Mouse (Mus musculus) hindbrain, embryonic 10.5 days (tissue): ENCODE measurements at regions not wholly inside any gene's neighbourhood (a gene's known extent, or its start where the extent isn't known, plus 50 kb on each side); places are given as distances from the start of the nearest gene placed in this dataset.

Experiments
- DNase-seq: peaks from one replicate; pipeline ENCODE4 v3.0.0-alpha.2; 2017; ENCODE audit warnings: low spot score
- H3K27ac ChIP-seq: fragments of 300-500 bp; sonication (generic); 2 replicates; pipeline ENCODE4 v1.5.1; 2016; ENCODE audit warnings: mild to moderate bottlenecking, moderate library complexity
- H3K27me3 ChIP-seq: fragments of 300-500 bp; sonication (generic); 2 replicates; pipeline ENCODE4 v1.6.1; 2016; ENCODE audit warnings: mild to moderate bottlenecking; ENCODE audit not compliant: poor library complexity, insufficient read depth, severe bottlenecking
- H3K36me3 ChIP-seq: fragments of 300-500 bp; sonication (generic); 2 replicates; pipeline ENCODE4 v1.6.1; 2016; ENCODE audit warnings: mild to moderate bottlenecking, moderate library complexity
- H3K4me1 ChIP-seq: fragments of 300-500 bp; sonication (generic); replicated peaks from 2 replicates; pipeline ENCODE4 v1.6.1; 2016; ENCODE audit warnings: mild to moderate bottlenecking
- H3K4me3 ChIP-seq: fragments of 300-500 bp; sonication (generic); 2 replicates; pipeline ENCODE4 v1.5.1; 2016; ENCODE audit warnings: mild to moderate bottlenecking, moderate library complexity
- H3K9me3 ChIP-seq: fragments of 300-500 bp; sonication (generic); 2 replicates; pipeline ENCODE4 v1.6.1; 2016; ENCODE audit warnings: mild to moderate bottlenecking, moderate library complexity
- WGBS: fragments of 180-500 bp; shearing (Covaris S2); methylation state at CpG from one replicate; pipeline ENCODE4 v1.1.7; 2016; 5-methylcytosine and 5-hydroxymethylcytosine counted together

DNA sequence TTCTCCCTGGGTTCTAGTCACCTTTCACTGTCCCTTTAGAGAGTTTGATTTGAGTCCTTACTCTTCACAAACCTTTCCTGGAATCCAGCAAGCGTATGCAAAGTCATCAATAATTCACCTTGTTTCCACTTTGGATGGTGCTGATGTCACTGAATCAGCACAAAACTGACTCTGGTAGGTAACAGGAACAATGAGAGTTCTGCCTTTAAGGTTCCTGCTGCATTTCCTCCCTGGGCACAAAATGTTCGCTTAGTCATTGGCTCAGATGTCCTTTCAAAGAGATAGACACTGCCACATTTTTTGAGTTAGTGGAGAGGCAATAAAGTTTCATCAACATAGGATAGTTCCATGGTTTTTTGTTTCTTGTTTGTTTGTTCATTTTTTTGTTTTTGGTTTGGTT is 664.4 kb upstream of the Tbl1xr1 start:
- WGBS, result 87% methylated on average over 2 of the region's 2 CpGs
- Histone ChIP-seq H3K4me1 (no peaks in the 10 kb centered on the region), H3K4me3 (no peak overlapping the region), H3K27ac (no peak overlapping the region), H3K9me3 (no peaks in the 10 kb centered on the region), H3K36me3 (no peaks in the 10 kb centered on the region), H3K27me3 (no peaks in the 10 kb centered on the region)
- no peak for DNase-seq

DNA sequence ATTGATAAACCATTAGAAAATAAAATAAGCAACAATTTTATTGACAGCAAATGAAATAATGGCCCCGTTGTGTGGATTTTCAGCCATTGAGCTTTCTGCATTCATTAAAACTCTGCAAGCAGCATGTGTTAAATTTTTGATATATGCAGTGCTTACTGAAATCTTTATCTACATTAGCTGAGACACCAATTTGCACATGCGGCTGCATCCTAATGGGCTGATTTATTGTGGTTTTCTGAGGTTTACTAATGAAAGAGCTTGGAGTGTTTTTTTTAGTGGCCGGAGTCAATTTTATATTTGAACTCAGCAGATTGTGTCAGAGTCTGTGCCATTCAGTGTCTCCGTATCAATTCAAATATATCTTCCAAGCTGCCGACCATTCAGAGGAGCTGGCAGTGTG is 653.3 kb upstream of the Tbl1xr1 start:
- Histone ChIP-seq H3K36me3 (no peaks in the 10 kb centered on the region), H3K27me3 (no peaks in the 10 kb centered on the region), H3K4me1 (no peaks in the 10 kb centered on the region), H3K9me3 (no peaks in the 10 kb centered on the region), H3K27ac (no peak overlapping the region), H3K4me3 (no peak overlapping the region)
- 87% methylated on average over 5 of the region's 5 CpGs for WGBS
- no peak for DNase-seq

DNA sequence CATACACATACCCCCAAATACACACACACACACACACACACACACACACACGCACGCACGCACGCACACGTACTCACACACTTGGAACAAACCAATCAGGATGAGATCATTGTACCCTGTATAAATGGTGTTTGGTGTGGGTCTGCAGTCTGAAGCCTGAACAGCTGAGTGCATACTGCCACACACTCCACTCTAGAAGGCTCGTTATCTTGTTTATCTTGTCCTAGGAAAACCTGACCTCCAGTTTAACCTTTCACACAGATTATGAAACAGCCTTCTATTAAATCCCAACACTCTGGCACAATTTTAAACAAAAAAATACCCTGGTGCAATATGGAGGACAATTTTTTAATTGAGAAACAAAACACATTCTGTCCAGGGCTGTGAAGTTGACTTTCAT is 649.9 kb upstream of the Tbl1xr1 start:
- 86% methylated on average over 6 of the region's 6 CpGs for WGBS

DNA sequence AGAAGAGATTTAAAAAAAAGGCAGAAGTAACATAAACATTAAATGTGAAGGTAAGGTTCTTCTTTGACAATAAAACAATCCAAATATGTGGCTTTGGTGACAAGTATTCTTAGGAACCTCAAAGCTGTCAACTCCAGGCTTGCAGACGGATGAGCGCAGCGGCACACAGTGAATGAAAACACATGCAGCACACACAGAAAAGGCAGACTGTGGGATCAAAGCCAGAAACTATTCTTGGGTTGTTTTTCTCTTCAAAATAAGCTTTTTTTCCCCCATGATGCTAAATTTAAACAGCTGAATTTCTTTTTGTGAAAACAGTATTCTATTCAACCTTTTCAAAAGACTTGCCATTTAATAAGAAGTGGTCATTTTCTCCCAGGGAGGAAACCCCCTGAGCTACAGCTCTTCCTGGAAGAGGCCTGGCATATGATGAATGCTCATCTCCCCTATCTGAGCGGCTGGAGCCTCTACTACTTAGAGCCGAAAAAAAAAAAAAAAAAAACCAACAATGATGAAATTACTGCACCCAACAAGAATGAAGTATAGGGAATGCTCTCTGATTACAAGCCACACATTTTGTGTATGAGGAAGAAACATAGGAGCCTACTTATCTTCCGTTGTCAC is 648.9 kb upstream of the Tbl1xr1 start:
- no peaks in the 10 kb centered on the region for H3K36me3 ChIP-seq
- 61% methylated on average over 6 of the region's 6 CpGs for WGBS
- H3K4me3 ChIP-seq, result no peak overlapping the region
- H3K4me1 ChIP-seq, result no peaks in the 10 kb centered on the region
- no peaks in the 10 kb centered on the region for H3K27me3 ChIP-seq
- no peaks in the 10 kb centered on the region for H3K9me3 ChIP-seq
- H3K27ac ChIP-seq, result no peak overlapping the region
- no peak for DNase-seq

More for the DNA sequence above, 649.9 kb upstream of the Tbl1xr1 start:
- H3K9me3 ChIP-seq, result no peaks in the 10 kb centered on the region
- H3K36me3 ChIP-seq, result no peaks in the 10 kb centered on the region
- no peak overlapping the region for H3K27ac ChIP-seq
- no peaks in the 10 kb centered on the region for H3K4me1 ChIP-seq
- no peak for DNase-seq
- H3K4me3 ChIP-seq, result no peak overlapping the region
- H3K27me3 ChIP-seq, result no peaks in the 10 kb centered on the region

DNA sequence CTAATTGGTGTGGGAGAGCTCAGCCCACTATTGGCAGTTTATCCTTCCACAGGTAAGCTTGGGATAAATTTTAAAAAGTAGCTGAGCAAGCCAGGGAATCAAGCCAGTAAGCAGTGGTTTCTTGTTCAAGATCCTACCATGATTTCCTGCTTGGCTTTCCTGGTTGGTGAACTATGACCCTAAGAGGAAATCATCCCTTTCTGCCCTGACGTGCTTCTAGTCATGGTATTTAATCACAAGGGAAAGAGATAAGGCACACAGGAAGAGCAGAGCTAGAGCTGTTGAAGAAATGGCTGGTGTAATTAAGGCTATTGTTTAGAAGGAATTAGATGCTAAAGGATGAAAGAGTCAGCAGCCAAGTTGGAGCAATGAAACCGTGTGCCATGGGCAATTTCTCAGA is 648.3 kb upstream of the Tbl1xr1 start:
- Histone ChIP-seq H3K4me1 (no peaks in the 10 kb centered on the region), H3K36me3 (no peaks in the 10 kb centered on the region), H3K9me3 (no peaks in the 10 kb centered on the region), H3K27ac (no peak overlapping the region), H3K4me3 (no peak overlapping the region), H3K27me3 (no peaks in the 10 kb centered on the region)
- 50% methylated on average over 2 of the region's 2 CpGs for whole genome bisulfite sequencing
- no peak for DNase-seq

DNA sequence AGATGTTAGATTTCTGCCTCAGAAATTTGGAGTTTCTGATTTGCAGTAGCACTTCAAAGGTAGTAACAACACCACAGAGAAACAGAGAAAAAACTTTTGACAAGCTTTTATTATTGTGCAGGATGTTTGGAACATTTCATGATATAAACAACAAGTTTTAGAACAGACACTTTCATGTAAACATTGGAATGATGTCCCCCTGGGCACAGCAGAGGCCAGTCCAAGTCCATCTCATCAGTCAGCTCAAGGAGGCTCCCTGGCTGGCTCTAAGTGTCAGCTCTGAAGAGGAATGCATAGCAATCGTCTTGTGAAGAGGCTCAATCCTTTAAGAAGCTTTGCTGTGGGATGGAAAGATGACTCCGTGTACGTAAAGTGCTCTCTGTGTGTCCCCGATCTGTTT is 612.2 kb upstream of the Tbl1xr1 start:
- H3K27ac ChIP-seq, result no peak overlapping the region
- no peaks in the 10 kb centered on the region for H3K36me3 ChIP-seq
- 0 out of 2 replicates have a peak, but pooled peaks cover 5% of the 10 kb centered on the region for H3K9me3 ChIP-seq
- H3K4me3 ChIP-seq, result no peak overlapping the region
- DNase-seq, result no peak
- WGBS, result 62% methylated on average over 4 of the region's 4 CpGs
- H3K4me1 ChIP-seq, result no peaks in the 10 kb centered on the region
- H3K27me3 ChIP-seq, result no peaks in the 10 kb centered on the region

DNA sequence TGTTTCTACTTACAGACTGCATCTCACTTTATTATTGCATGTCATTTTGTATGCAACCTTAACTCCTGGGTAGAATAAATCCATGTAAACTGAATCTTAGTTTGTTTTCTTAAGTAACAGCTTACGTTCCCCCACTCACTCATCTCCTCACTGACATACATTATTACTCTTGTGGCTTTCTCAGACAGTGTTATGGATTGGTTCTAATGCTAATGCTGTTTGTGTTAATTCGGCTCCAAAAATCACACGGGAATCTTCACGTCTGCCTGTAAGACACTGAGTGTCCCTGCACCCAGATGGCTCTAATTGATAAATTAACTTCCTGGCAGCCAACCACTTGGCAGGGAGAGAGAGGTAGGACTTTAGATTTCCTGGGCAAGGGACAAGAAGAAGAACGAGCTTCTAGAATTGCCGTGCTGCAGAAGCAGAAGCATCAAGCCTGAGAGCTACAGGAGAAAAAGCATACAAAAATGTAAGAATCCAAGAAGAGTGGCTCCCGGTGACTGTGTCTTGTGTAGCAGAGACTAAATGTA is 610.3 kb upstream of the Tbl1xr1 start:
- no peak for DNase-seq
- Histone ChIP-seq H3K27ac (no peak overlapping the region), H3K9me3 (no peaks in the 10 kb centered on the region), H3K27me3 (no peaks in the 10 kb centered on the region), H3K4me3 (no peak overlapping the region), H3K4me1 (no peaks in the 10 kb centered on the region), H3K36me3 (no peaks in the 10 kb centered on the region)
- WGBS, result 69% methylated on average over 7 of the region's 7 CpGs

DNA sequence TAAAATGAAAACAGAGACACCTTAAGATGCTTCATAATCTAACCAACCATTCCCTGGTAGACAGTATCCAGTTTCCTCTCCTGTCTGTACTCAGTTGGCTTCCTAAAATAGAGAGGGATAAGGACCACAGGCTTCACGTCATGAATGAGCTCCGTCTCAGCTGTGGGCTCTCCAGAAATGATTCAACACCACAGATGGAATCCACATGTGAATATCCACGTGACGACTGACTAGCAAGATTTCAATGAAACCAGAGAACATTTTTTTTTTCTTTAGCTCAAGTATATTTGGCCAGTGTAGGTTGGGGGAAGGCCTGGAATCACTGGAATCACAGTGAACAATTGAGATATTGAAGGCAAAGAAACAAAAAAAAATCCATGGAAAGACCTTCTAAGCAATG is 599.1 kb upstream of the Tbl1xr1 start:
- 71% methylated on average over 4 of the region's 4 CpGs for WGBS
- H3K4me1 ChIP-seq, result peaks cover 9% of the 10 kb centered on the region
- H3K4me3 ChIP-seq, result no peak overlapping the region
- no peaks in the 10 kb centered on the region for H3K27me3 ChIP-seq
- no peak for DNase-seq
- H3K9me3 ChIP-seq, result no peaks in the 10 kb centered on the region
- no peak overlapping the region for H3K27ac ChIP-seq
- H3K36me3 ChIP-seq, result no peaks in the 10 kb centered on the region

DNA sequence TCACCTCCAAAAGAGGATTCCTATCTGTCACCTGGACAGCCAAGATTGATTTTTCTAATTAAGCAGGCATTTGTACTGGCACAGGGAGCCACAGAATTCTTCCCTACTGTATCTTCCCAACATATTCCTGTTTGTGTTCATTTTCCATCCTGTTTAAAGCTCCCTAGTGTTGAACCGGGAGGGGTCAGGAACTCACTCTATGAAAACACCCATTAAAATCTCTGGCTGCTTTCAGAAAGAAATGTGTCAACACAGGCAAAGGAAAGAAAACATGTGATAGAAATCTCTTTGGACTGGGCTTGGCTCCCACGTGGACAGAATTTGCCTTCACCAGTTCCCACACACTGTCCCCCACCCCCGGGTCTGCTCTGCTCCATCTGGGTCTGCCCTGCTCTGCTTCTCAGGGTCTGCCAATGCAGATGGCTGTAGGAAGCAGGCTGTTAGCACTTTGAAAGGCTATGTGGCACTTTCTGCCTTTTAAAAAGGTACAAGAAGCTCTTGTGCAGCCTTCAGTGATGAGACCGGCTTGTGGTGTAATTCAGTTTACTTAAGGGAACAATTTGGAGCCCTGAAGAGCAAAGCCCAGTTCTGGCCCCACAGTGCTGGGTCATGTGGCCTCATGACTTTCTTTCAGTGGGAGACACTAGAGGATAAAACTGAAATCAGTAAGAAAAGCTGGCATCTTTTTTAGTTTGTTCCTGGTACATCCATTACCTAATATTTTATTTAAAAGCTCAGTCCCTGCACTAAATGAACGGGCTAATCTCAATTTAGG is 597.2 kb upstream of the Tbl1xr1 start:
- Histone ChIP-seq H3K27ac (peak overlapping the region; percentile 64), H3K4me3 (no peak overlapping the region), H3K36me3 (no peaks in the 10 kb centered on the region), H3K27me3 (no peaks in the 10 kb centered on the region), H3K4me1 (peaks cover 9% of the 10 kb centered on the region), H3K9me3 (no peaks in the 10 kb centered on the region)
- WGBS, result 49% methylated on average over 5 of the region's 5 CpGs
- DNase-seq, result peak; percentile 26

DNA sequence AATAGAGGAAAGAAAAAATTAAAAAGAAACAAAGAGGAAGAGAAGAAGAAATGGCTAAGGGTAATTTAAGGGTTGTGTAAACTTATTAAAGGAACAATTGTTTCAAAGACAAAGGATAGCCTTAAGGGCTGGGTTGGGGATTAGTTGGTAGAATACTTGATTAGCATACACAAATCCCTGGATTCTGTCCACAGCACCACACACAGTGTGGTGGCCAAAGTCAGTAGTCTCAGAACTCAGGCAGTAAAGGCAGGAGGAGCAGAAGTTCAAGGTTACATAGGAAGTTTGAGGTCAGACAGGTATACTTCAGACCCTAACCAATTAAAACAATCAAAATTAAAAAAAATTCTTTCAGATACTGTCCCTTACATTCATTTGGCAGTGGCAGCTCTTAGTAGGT is 596.6 kb upstream of the Tbl1xr1 start:
- DNase-seq, result no peak
- H3K27ac ChIP-seq, result no peak overlapping the region
- peaks cover 9% of the 10 kb centered on the region for H3K4me1 ChIP-seq
- H3K27me3 ChIP-seq, result no peaks in the 10 kb centered on the region
- no peak overlapping the region for H3K4me3 ChIP-seq
- no peaks in the 10 kb centered on the region for H3K9me3 ChIP-seq
- no peaks in the 10 kb centered on the region for H3K36me3 ChIP-seq

DNA sequence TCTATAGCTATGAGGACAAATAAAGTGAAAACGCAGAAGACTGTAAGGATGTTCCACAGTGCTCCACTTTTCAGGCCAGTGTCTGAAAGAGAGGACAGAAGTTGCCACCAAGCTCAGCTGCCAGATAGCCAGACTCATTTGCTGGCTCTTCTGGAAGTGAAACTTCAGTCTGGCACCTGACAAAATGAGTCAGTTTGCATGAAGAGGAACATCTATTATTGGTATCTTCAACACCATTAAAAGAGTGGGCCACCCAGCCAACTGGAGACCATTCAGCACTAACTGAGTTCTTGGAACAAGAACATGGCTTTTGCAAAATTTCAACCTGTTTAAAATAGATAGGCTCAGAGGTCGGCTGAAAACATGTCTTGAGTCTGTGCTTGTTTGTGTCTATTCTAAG is 592.4 kb upstream of the Tbl1xr1 start:
- peaks cover 6% of the 10 kb centered on the region for H3K4me1 ChIP-seq
- WGBS, result 86% methylated on average over 2 of the region's 2 CpGs
- H3K27ac ChIP-seq, result no peak overlapping the region
- no peaks in the 10 kb centered on the region for H3K36me3 ChIP-seq
- no peaks in the 10 kb centered on the region for H3K27me3 ChIP-seq
- no peak for DNase-seq
- no peaks in the 10 kb centered on the region for H3K9me3 ChIP-seq
- no peak overlapping the region for H3K4me3 ChIP-seq

DNA sequence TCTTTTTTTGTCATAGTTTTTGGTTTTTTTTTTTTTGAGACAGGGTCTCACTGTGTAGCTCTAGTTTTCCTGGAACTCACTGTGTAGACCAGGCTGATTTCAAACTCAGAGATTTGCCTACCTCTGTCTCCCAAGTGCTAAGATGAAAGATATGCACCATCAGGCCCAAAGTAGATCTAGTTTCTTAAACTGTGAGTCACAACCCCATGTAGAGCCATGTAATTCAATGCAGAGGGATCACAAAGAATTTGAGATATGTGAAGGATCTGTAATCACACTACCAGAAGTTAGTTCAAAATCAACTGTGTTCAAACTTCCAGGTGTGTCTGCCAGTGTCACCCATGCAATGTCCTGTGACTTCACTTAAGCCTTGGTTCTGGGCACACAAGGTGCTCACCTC is 591.0 kb upstream of the Tbl1xr1 start:
- Histone ChIP-seq H3K4me3 (no peak overlapping the region), H3K36me3 (no peaks in the 10 kb centered on the region), H3K27me3 (no peaks in the 10 kb centered on the region), H3K4me1 (no peaks in the 10 kb centered on the region), H3K27ac (no peak overlapping the region), H3K9me3 (no peaks in the 10 kb centered on the region)
- no peak for DNase-seq

DNA sequence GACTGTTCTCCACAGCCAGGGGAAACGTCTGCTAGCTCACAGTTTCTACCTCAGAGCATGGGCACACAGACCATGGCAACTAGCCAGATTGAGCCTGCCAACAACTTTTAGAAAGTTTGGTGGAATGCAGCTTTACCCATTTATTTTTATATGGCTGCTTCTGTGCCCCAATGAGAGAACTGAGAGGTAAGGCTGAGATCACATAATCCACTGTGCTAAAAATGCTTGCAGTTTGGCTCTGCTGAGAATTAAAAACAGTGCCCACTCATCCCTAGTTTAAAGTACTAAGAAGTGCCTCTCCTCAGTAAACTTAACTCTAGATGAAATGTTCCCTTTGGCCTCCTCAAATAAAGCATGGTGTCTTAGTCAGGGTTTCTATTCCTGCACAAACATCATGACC is 586.9 kb upstream of the Tbl1xr1 start:
- Histone ChIP-seq H3K4me1 (no peaks in the 10 kb centered on the region), H3K9me3 (no peaks in the 10 kb centered on the region), H3K4me3 (no peak overlapping the region), H3K36me3 (no peaks in the 10 kb centered on the region), H3K27ac (no peak overlapping the region), H3K27me3 (no peaks in the 10 kb centered on the region)
- no peak for DNase-seq
- 93% methylated on average over 1 of the region's 1 CpGs for WGBS
